Mouse (Mus musculus) kidney, embryonic 16.5 days (tissue): Measurements from ENCODE around the gene Slc44a1. TPM values are rescaled to one million over a fixed set of nuclear protein-coding genes. Genes with fewer than 3 reads are reported as not detected.
A peak's percentile ranks its signal among the peaks of the same experiment; 100 is the strongest.

Source experiments
- ATAC-seq: fragments of 200-750 bp; cut with Nextera tagmentation; 2 replicates; pipeline ENCODE4 v1.8.0; 2017; ENCODE audit warnings: moderate TSS enrichment; ENCODE audit not compliant: low FRiP score, low TSS enrichment
- H3K27ac ChIP-seq: fragments of 300-500 bp; sonication (generic); 2 replicates; pipeline ENCODE4 v1.5.1; 2014; ENCODE audit warnings: low read length
- H3K27me3 ChIP-seq: fragments of 300-500 bp; sonication (generic); 2 replicates; pipeline ENCODE4 v1.6.1; 2014; ENCODE audit warnings: low read length, control low read depth, mixed read lengths; ENCODE audit not compliant: insufficient read depth
- H3K36me3 ChIP-seq: fragments of 300-500 bp; sonication (generic); 2 replicates; pipeline ENCODE4 v1.6.1; 2014; ENCODE audit warnings: low read length, control low read depth, mixed read lengths; ENCODE audit not compliant: insufficient read depth
- H3K4me1 ChIP-seq: fragments of 300-500 bp; sonication (generic); 2 replicates; pipeline ENCODE4 v1.6.1; 2014; ENCODE audit warnings: low read length, control low read depth, mixed read lengths; ENCODE audit not compliant: insufficient read depth
- H3K4me2 ChIP-seq: fragments of 300-500 bp; sonication (generic); replicated peaks from 2 replicates; pipeline ENCODE4 v1.6.1; 2014; ENCODE audit warnings: low read depth, low read length
- H3K4me3 ChIP-seq: fragments of 300-500 bp; sonication (generic); 2 replicates; pipeline ENCODE4 v1.5.1; 2014; ENCODE audit warnings: mild to moderate bottlenecking, low read length
- H3K9ac ChIP-seq: fragments of 300-500 bp; sonication (generic); replicated peaks from 2 replicates; pipeline ENCODE4 v1.6.1; 2014; ENCODE audit warnings: low read length
- H3K9me3 ChIP-seq: fragments of 300-500 bp; sonication (generic); 2 replicates; pipeline ENCODE4 v1.6.1; 2016; ENCODE audit warnings: low read length, control low read depth
- WGBS: fragments of 180-500 bp; shearing (Covaris S2); extraction: QIAGEN DNeasy Blood & Tissue Kit; methylation state at CpG from one replicate; pipeline ENCODE4 v1.1.7; 2014; 5-methylcytosine and 5-hydroxymethylcytosine counted together
- polyA plus RNA-seq: library from polyadenylated mRNA; unstranded; fragments of >200 nt; fragmentation: Nextera tagmentation; extraction: Ambion mirVana; gene quantifications from 2 replicates; pipeline ENCODE4 v1.2.1, GENCODE M21; 2015

Gene Slc44a1
- polyA plus RNA-seq, 1 experiment from 2014 or later: 33.7 TPM

DNA sequence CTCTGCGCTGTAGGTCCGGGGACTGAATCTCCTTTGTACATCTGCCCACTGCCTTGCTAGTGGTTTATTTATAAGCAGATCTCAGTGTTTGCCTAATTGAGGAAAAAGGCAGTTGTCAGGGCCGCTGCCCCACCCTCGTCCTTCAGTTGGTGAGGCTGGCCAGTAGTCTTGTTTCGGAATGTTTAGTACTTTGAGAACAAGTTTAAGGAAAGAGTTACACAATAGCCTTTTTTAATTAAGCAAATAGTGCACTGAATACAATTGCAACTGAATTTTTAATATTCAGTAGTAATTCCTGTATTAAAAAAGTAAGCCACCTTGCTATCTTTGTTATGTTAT, 191.8 kb downstream of the Slc44a1 start:
- no peak overlapping the region for H3K27ac ChIP-seq
- 0% methylated on average over 5 of the region's 5 CpGs for WGBS
- H3K4me1 ChIP-seq: peaks cover 4% of the 10 kb centered on the region; the same call in 1 of the 2 replicates
- H3K4me3 ChIP-seq: peak overlapping the region; percentile 65
- H3K4me2 ChIP-seq: peak overlapping the region; percentile 87
- H3K36me3 ChIP-seq: no peaks in the 10 kb centered on the region
- H3K27me3 ChIP-seq: no peaks in the 10 kb centered on the region
- H3K9me3 ChIP-seq: no peaks in the 10 kb centered on the region
- no peak for ATAC-seq
- peak overlapping the region; percentile 80 for H3K9ac ChIP-seq

- ATAC-seq: no peak
- H3K4me1 ChIP-seq: peaks cover 4% of the 10 kb centered on the region; the same call in 1 of the 2 replicates
- H3K9ac ChIP-seq: no peak overlapping the region
- H3K27ac ChIP-seq: no peak overlapping the region
- no peaks in the 10 kb centered on the region for H3K9me3 ChIP-seq
- no peak overlapping the region for H3K4me2 ChIP-seq
- no peaks in the 10 kb centered on the region for H3K27me3 ChIP-seq
- WGBS: 79% methylated on average over 3 of the region's 3 CpGs
- H3K4me3 ChIP-seq: no peak overlapping the region
- no peaks in the 10 kb centered on the region for H3K36me3 ChIP-seq
These were observed 195.1 kb downstream of the Slc44a1 start for GRCm38 (mm10) chr4:53635336-53635735.

DNA sequence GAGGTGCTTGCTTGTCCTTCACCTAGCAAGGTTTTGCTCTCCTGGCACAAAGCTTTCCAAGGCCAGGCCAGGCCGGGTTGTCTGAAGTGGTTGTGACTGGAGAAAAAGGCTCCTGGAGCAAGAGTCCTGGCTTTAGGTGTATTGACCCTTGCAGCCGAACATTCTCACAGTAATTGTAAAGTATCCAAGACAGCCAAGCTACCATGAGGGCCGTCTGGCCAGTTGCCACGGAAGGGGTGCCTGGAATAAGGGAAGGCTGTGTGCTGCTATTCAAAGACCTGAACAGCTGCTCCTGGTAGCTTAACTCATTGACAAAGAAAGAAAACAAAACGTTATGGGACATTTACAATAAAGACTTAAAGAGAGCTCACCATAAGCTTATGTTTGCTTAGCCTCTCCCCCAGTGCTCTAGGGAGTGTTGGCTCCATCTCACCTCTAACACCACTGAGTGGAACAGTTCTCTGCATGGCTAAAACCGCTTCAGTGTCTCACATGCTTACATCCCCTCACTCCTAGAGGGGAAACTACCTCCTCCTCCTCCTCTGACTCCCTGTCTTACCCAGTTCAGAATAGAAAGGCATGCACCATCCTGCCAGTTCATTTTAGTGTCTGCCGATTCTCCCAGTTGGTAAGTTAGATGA, 197.2 kb downstream of the Slc44a1 start:
- Histone ChIP-seq H3K27me3 (no peaks in the 10 kb centered on the region), H3K9ac (no peak overlapping the region), H3K4me2 (no peak overlapping the region), H3K27ac (no peak overlapping the region), H3K36me3 (peaks cover 9% of the 10 kb centered on the region), H3K9me3 (peaks cover 10% of the 10 kb centered on the region; the same call in 1 of the 2 replicates), H3K4me1 (0 out of 2 replicates have a peak, but pooled peaks cover 2% of the 10 kb centered on the region), H3K4me3 (no peak overlapping the region)
- no peak for ATAC-seq
- WGBS: 47% methylated on average over 7 of the region's 7 CpGs

DNA sequence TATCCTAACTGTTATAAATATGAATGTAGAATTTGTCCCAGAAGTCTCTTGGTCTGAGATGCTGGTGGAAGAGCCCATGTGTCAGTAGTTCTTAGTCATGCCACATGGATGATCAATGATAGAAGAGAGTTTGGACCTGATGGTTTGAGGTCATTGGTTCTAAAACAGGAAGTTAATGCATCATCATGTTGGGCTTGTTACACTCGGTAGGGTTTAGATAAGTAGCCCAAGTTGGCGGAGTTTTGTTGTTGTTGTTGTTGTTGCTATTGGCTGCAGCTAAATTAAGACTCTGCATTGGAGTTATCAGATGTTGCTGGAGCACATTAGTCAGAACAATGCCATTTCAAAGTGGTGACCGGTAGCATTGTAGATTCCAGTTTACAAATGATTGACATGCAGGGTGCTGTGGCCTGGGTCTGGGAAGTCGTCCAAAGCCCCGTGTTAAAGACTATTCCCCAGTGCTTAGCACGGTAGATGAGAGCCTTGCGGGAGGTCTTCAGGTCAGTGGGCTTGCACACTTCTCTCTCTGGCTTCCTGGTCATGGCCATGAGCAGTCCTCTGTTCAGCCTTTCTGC, 198.4 kb downstream of the Slc44a1 start:
- H3K27me3 ChIP-seq: no peaks in the 10 kb centered on the region

GRCm38 (mm10) chr4:53658029-53658428, 217.8 kb downstream of the Slc44a1 start:
- ATAC-seq: no peak
- Histone ChIP-seq H3K4me3 (no peak overlapping the region), H3K27me3 (no peaks in the 10 kb centered on the region), H3K4me1 (no peaks in the 10 kb centered on the region), H3K9ac (no peak overlapping the region), H3K9me3 (no peaks in the 10 kb centered on the region), H3K27ac (no peak overlapping the region), H3K4me2 (no peak overlapping the region), H3K36me3 (peaks cover 6% of the 10 kb centered on the region; the same call in 1 of the 2 replicates)
- WGBS: 31% methylated on average over 3 of the region's 3 CpGs

More for the DNA sequence above, 198.4 kb downstream of the Slc44a1 start:
- Histone ChIP-seq H3K4me3 (no peak overlapping the region), H3K4me1 (no peaks in the 10 kb centered on the region), H3K36me3 (peaks cover 9% of the 10 kb centered on the region), H3K27ac (no peak overlapping the region), H3K9ac (no peak overlapping the region), H3K9me3 (peaks cover 10% of the 10 kb centered on the region; the same call in 1 of the 2 replicates), H3K4me2 (no peak overlapping the region)
- WGBS: 77% methylated on average over 7 of the region's 7 CpGs
- no peak for ATAC-seq

DNA sequence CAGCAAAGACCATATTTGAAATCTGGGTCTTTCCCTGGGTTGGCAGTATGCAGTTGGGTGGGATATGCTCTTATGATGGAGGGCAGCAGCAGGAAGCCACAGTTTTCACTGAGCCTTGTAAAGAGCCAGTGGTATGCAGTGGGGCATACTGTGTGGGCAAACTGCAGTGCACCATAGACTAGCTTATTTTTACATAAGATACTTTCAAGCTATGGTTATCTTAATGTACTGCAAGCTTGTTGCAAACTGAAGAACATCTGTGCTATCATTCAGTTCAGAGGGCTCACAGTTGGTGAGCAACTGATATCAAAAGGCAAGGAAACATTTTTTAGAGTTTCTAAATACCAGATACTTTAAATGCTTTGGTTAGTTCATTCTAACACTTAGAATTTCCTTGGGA, 220.5 kb downstream of the Slc44a1 start:
- no peak overlapping the region for H3K4me3 ChIP-seq
- no peak for ATAC-seq
- 0 out of 2 replicates have a peak, but pooled peaks cover 3% of the 10 kb centered on the region for H3K36me3 ChIP-seq
- H3K27me3 ChIP-seq: no peaks in the 10 kb centered on the region
- H3K27ac ChIP-seq: no peak overlapping the region
- H3K9me3 ChIP-seq: no peaks in the 10 kb centered on the region
- no peaks in the 10 kb centered on the region for H3K4me1 ChIP-seq
- H3K9ac ChIP-seq: no peak overlapping the region
- no peak overlapping the region for H3K4me2 ChIP-seq

Other genes starting within 250 kb of the Slc44a1 start
- gene Fsd1l, start 191.1 kb downstream of the Slc44a1 start, polyA plus RNA-seq: 8.4 and 8.8 TPM in 2 replicates